11 mouse cellular contexts compared by ENCODE assay signal in the genomic region with DNA sequence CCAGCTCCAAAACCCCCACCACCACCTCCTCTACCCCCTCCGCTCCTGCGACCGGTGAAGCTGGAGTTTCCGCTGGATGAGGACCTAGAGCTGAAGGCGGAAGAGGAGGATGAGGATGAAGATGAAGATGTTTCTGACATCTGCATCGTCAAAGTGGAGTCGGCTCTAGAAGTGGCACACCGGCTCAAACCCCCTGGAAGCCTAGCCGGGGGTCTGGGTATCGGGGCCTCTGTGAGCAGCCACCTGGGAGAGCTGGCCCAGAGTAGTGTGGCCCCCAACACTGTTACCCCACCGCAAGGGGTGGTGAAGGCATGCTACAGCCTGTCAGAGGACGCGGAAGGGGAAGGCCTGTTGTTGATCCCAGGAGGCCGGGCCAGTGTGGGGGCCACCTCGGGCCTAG. TPM values are rescaled to one million over a fixed set of nuclear protein-coding genes. Genes with fewer than 3 reads are reported as not detected.
A peak's percentile ranks its signal among the peaks of the same experiment; 100 is the strongest.
DNase-seq lines count a peak whose midpoint lies in the region; ATAC-seq and TF ChIP-seq lines count a peak whose summit lies in the region.
"Had no signal": no experiment of that assay in that cellular context is flagged by ENCODE, and none has a peak within 500 bp of the region (broad histone marks: within the 10 kb centered on the region; RNA-seq: fewer than 3 reads in every experiment).

No protein-coding gene starts in this region.

- TF ChIP-seq CTCF in E14TG2a.4 (conservative IDR thresholded peaks at IDR 0.05; ENCODE audit: low read length) = no peak

- H3K27me3 ChIP-seq in heart, embryonic 14.5 days (ENCODE audit: control insufficient read depth, insufficient read depth, low read length) = no peaks in the 10 kb centered on the region
- 0 out of 2 replicates have a peak, but pooled peaks cover 4% of the 10 kb centered on the region for H3K27me3 ChIP-seq in E14TG2a.4 (ENCODE audit: insufficient read depth, low read length)
- no peaks in the 10 kb centered on the region for H3K27me3 ChIP-seq in forebrain, embryonic 13.5 days
- no peaks in the 10 kb centered on the region for H3K27me3 ChIP-seq in liver, embryonic 12.5 days (replicated peaks)

- 94% methylated on average over 15 of the region's 15 CpGs for WGBS in heart, embryonic 14.5 days
- WGBS in forebrain, embryonic 13.5 days = 91% methylated on average over 15 of the region's 15 CpGs
- 89% methylated on average over 15 of the region's 15 CpGs for WGBS in liver, embryonic 12.5 days (ENCODE audit: insufficient replicate concordance)

- ATAC-seq in heart, embryonic 14.5 days (ENCODE audit: insufficient number of reproducible peaks, insufficient read depth, low FRiP score, low read depth) = no peak
- no peak for ATAC-seq in forebrain, embryonic 13.5 days
- no peak for ATAC-seq in liver, embryonic 12.5 days
- no peak for ATAC-seq in megakaryocyte-erythroid progenitor cell, adult 5-6 weeks (replicated peaks; ENCODE audit: low FRiP score, low TSS enrichment, poor library complexity, severe bottlenecking)

- peaks cover 7% of the 10 kb centered on the region; the same call in 1 of the 2 replicates for H3K36me3 ChIP-seq in heart, embryonic 14.5 days (ENCODE audit: control insufficient read depth, insufficient read depth, low read length)
- peaks cover 13% of the 10 kb centered on the region for H3K36me3 ChIP-seq in E14TG2a.4 (ENCODE audit: insufficient read depth, low read length)
- H3K36me3 ChIP-seq in forebrain, embryonic 13.5 days (ENCODE audit: poor library complexity, severe bottlenecking) = peaks cover 12% of the 10 kb centered on the region
- peaks cover 14% of the 10 kb centered on the region for H3K36me3 ChIP-seq in liver, embryonic 12.5 days

- H3K27ac ChIP-seq in heart, embryonic 14.5 days (replicated peaks in 1 of 2; ENCODE audit: control insufficient read depth in 1 of 2, insufficient read depth in 1 of 2, low read depth in 2 of 2, low read length in 2 of 2) = 0 out of 4 replicates have a peak overlapping the region, but pooled peaks of 1 of the 2 experiments have one; percentile 86
- H3K27ac ChIP-seq in forebrain, embryonic 13.5 days = peak overlapping the region; percentile 91
- H3K27ac ChIP-seq in liver, embryonic 12.5 days = peak overlapping the region; percentile 90

- peaks cover 4 to 35% of the 10 kb centered on the region in 2 experiments for H3K4me1 ChIP-seq in heart, embryonic 14.5 days (ENCODE audit: control insufficient read depth in 2 of 2, insufficient read depth in 2 of 2, low read length in 2 of 2)
- H3K4me1 ChIP-seq in E14TG2a.4 (replicated peaks; ENCODE audit: low read depth, low read length) = peaks cover 69% of the 10 kb centered on the region
- H3K4me1 ChIP-seq in forebrain, embryonic 13.5 days = peaks cover 50% of the 10 kb centered on the region
- H3K4me1 ChIP-seq in liver, embryonic 12.5 days = peaks cover 73% of the 10 kb centered on the region

- intact Hi-C loops in heart, postnatal 14 days (cut with DNase I) = no loop called here

- H3K4me3 ChIP-seq in heart, embryonic 14.5 days (ENCODE audit: control insufficient read depth in 1 of 2, insufficient read depth in 1 of 2, low read depth in 1 of 2, low read length in 2 of 2) = peak overlapping the region in 1 of 2 experiments; percentile 87; a peak in 2 of 4 replicates
- peak overlapping the region; percentile 86 for H3K4me3 ChIP-seq in E14TG2a.4 (replicated peaks; ENCODE audit: low read length)
- H3K4me3 ChIP-seq in forebrain, embryonic 13.5 days = peak overlapping the region; percentile 79
- 0 out of 2 replicates have a peak overlapping the region, but pooled peaks have one; percentile 80 for H3K4me3 ChIP-seq in liver, embryonic 12.5 days

- peak overlapping the region; percentile 91; the same call in 1 of the 2 replicates for H3K4me2 ChIP-seq in heart, embryonic 14.5 days (ENCODE audit: low read length)
- peak overlapping the region; percentile 82 for H3K4me2 ChIP-seq in forebrain, embryonic 13.5 days
- H3K4me2 ChIP-seq in liver, embryonic 12.5 days = peak overlapping the region; percentile 100

- no peak for DNase-seq in heart, postnatal 14 days
- DNase-seq in ovary, adult 18-20 months (ENCODE audit: low spot score) = no peak
- no peak for DNase-seq in frontal cortex, postnatal 14 days (ENCODE audit: low spot score in 2 of 2)
- DNase-seq: gastrocnemius, adult 2 months had no signal

- H3K9me3 ChIP-seq in heart, embryonic 14.5 days (ENCODE audit: control insufficient read depth, low read length) = no peaks in the 10 kb centered on the region
- no peaks in the 10 kb centered on the region for H3K9me3 ChIP-seq in E14TG2a.4 (ENCODE audit: low read length)
- H3K9me3 ChIP-seq in forebrain, embryonic 13.5 days (replicated peaks) = no peaks in the 10 kb centered on the region
- no peaks in the 10 kb centered on the region for H3K9me3 ChIP-seq in liver, embryonic 12.5 days (replicated peaks)

- peak overlapping the region; percentile 94 for H3K9ac ChIP-seq in heart, embryonic 14.5 days (ENCODE audit: low read length)
- H3K9ac ChIP-seq in forebrain, embryonic 13.5 days = peak overlapping the region; percentile 96
- H3K9ac ChIP-seq in liver, embryonic 12.5 days = no peak overlapping the region; the same call in 1 of the 2 replicates

RNA-seq across cellular contexts. Expression of a gene that starts 2.3 kb away (rescaled TPM):
- 1.0 and 1.2 TPM in 2 replicates for polyA plus RNA-seq in heart, embryonic 14.5 days (2014; fragmentation: Nextera tagmentation; extraction: Ambion mirVana)
- 1 to 10 TPM; 4.3 to 6.0 TPM for total RNA-seq in heart, postnatal 14 days (2021)
- polyA plus RNA-seq in forebrain, embryonic 13.5 days (2015; fragmentation: Nextera tagmentation; extraction: Ambion mirVana) = 0.74 and 1.4 TPM in 2 replicates
- polyA plus RNA-seq in liver, embryonic 12.5 days (2016; fragmentation: Nextera tagmentation; extraction: Ambion mirVana) = 7.9 and 8.2 TPM in 2 replicates
- 8.6 TPM in 1 of 2 replicates, not detected in the other for total RNA-seq in megakaryocyte-erythroid progenitor cell, adult 5-6 weeks (2014; fragmentation: Nextera tagmentation)
- total RNA-seq in megakaryocyte-erythroid progenitor cell, adult 5-6 weeks (2017) = 5.7 and 7.4 TPM in 2 replicates

RNA-seq across cellular contexts. Expression of a gene that starts 2.5 kb away (rescaled TPM):
- polyA plus RNA-seq in heart, embryonic 14.5 days (2014; fragmentation: Nextera tagmentation; extraction: Ambion mirVana) = 31.4 and 35.2 TPM in 2 replicates
- 10 to 100 TPM; 45.2 to 49.4 TPM for total RNA-seq in heart, postnatal 14 days (2021)
- 97.9 and 107 TPM in 2 replicates for polyA plus RNA-seq in forebrain, embryonic 13.5 days (2015; fragmentation: Nextera tagmentation; extraction: Ambion mirVana)
- polyA plus RNA-seq in liver, embryonic 12.5 days (2016; fragmentation: Nextera tagmentation; extraction: Ambion mirVana) = 27.1 and 32.8 TPM in 2 replicates
- total RNA-seq in megakaryocyte-erythroid progenitor cell, adult 5-6 weeks (2014; fragmentation: Nextera tagmentation) = 86.2 and 86.5 TPM in 2 replicates
- 72.7 and 83.8 TPM in 2 replicates for total RNA-seq in megakaryocyte-erythroid progenitor cell, adult 5-6 weeks (2017)

RNA-seq across cellular contexts. Expression of a gene that starts 13.9 kb away (rescaled TPM):
- not detected in 2 replicates for polyA plus RNA-seq in heart, embryonic 14.5 days (2014; fragmentation: Nextera tagmentation; extraction: Ambion mirVana)
- not detected for total RNA-seq in heart, postnatal 14 days (2021)
- not detected in 2 replicates for polyA plus RNA-seq in forebrain, embryonic 13.5 days (2015; fragmentation: Nextera tagmentation; extraction: Ambion mirVana)
- not detected in 2 replicates for polyA plus RNA-seq in liver, embryonic 12.5 days (2016; fragmentation: Nextera tagmentation; extraction: Ambion mirVana)
- total RNA-seq in megakaryocyte-erythroid progenitor cell, adult 5-6 weeks (2014; fragmentation: Nextera tagmentation) = not detected in 2 replicates
- not detected in 2 replicates for total RNA-seq in megakaryocyte-erythroid progenitor cell, adult 5-6 weeks (2017)
- total RNA-seq: gastrocnemius, adult 2 months; liver, adult 2 months had no signal
- polyA plus RNA-seq: brain, embryonic 14.5 days had no signal

RNA-seq across cellular contexts. Expression of a gene that starts 16.4 kb away (rescaled TPM):
- 0.38 and 0.53 TPM in 2 replicates for polyA plus RNA-seq in heart, embryonic 14.5 days (2014; fragmentation: Nextera tagmentation; extraction: Ambion mirVana)
- total RNA-seq in heart, postnatal 14 days (2021) = 1 to 10 TPM; 5.1 to 6.1 TPM
- polyA plus RNA-seq in forebrain, embryonic 13.5 days (2015; fragmentation: Nextera tagmentation; extraction: Ambion mirVana) = 7.8 and 9.7 TPM in 2 replicates
- polyA plus RNA-seq in liver, embryonic 12.5 days (2016; fragmentation: Nextera tagmentation; extraction: Ambion mirVana) = 1.8 and 1.9 TPM in 2 replicates
- total RNA-seq in megakaryocyte-erythroid progenitor cell, adult 5-6 weeks (2014; fragmentation: Nextera tagmentation) = 8.0 and 9.4 TPM in 2 replicates
- total RNA-seq in megakaryocyte-erythroid progenitor cell, adult 5-6 weeks (2017) = 4.7 and 10.1 TPM in 2 replicates

RNA-seq across cellular contexts. Expression of a gene that starts 18.5 kb away (rescaled TPM):
- not detected in 2 replicates for polyA plus RNA-seq in heart, embryonic 14.5 days (2014; fragmentation: Nextera tagmentation; extraction: Ambion mirVana)
- total RNA-seq in heart, postnatal 14 days (2021) = under 1 TPM in 1 of 2 experiments, not detected in 1; 0.17 TPM
- polyA plus RNA-seq in forebrain, embryonic 13.5 days (2015; fragmentation: Nextera tagmentation; extraction: Ambion mirVana) = not detected in 2 replicates
- 0.75 and 0.79 TPM in 2 replicates for polyA plus RNA-seq in liver, embryonic 12.5 days (2016; fragmentation: Nextera tagmentation; extraction: Ambion mirVana)
- total RNA-seq in megakaryocyte-erythroid progenitor cell, adult 5-6 weeks (2014; fragmentation: Nextera tagmentation) = not detected in 2 replicates
- not detected in 2 replicates for total RNA-seq in megakaryocyte-erythroid progenitor cell, adult 5-6 weeks (2017)
- total RNA-seq: gastrocnemius, adult 2 months had no signal
